Mouse (Mus musculus): ENCODE data around the gene Gpc1.

The Gpc1 gene

GRCm38 (mm10) chr1:92833987-92834706 is 2.7 kb downstream of the Gpc1 start:
- DNase-seq (ENCODE audit: low spot score in 2 of 2): peak; percentile 53 to 75

- peak in 1 of 2 experiments; percentile 28 for DNase-seq (ENCODE audit: low spot score in 2 of 2)
Measured at GRCm38 (mm10) chr1:92837931-92838833, 6.7 kb downstream of the Gpc1 start.

- DNase-seq (ENCODE audit: low spot score in 2 of 2): no peak
Measured at GRCm38 (mm10) chr1:92839211-92839610, 7.8 kb downstream of the Gpc1 start.

GRCm38 (mm10) chr1:92840231-92840890 is 8.9 kb downstream of the Gpc1 start:
- DNase-seq (ENCODE audit: low spot score in 2 of 2): no peak

- no peak for DNase-seq (ENCODE audit: low spot score in 2 of 2)
Measured at GRCm38 (mm10) chr1:92841427-92841826, 10.0 kb downstream of the Gpc1 start.

- DNase-seq (ENCODE audit: low spot score in 2 of 2): no peak
Measured at GRCm38 (mm10) chr1:92845889-92846288, 14.4 kb downstream of the Gpc1 start.

GRCm38 (mm10) chr1:92847873-92848839 is 16.7 kb downstream of the Gpc1 start:
- no peak for DNase-seq (ENCODE audit: low spot score in 2 of 2)

- no peak for DNase-seq (ENCODE audit: low spot score in 2 of 2)
Measured at GRCm38 (mm10) chr1:92849491-92849890, 18.0 kb downstream of the Gpc1 start.

- DNase-seq (ENCODE audit: low spot score in 2 of 2): peak; percentile 14 to 20
Measured at GRCm38 (mm10) chr1:92849938-92850574, 18.6 kb downstream of the Gpc1 start.

GRCm38 (mm10) chr1:92852450-92852849 is 21.0 kb downstream of the Gpc1 start:
- DNase-seq (ENCODE audit: low spot score in 2 of 2): peak; percentile 22 to 36

GRCm38 (mm10) chr1:92861503-92861902 is 30.1 kb downstream of the Gpc1 start:
- no peak for DNase-seq (ENCODE audit: low spot score in 2 of 2)

GRCm38 (mm10) chr1:92863268-92863667 is 31.8 kb downstream of the Gpc1 start:
- DNase-seq (ENCODE audit: low spot score in 2 of 2): no peak

- no peak for DNase-seq (ENCODE audit: low spot score in 2 of 2)
Measured at GRCm38 (mm10) chr1:92866170-92866569, 34.7 kb downstream of the Gpc1 start.

GRCm38 (mm10) chr1:92869985-92870384 is 38.5 kb downstream of the Gpc1 start:
- no peak for DNase-seq (ENCODE audit: low spot score in 2 of 2)

- DNase-seq (ENCODE audit: low spot score in 2 of 2): no peak
Measured at GRCm38 (mm10) chr1:92872666-92873065, 41.2 kb downstream of the Gpc1 start.

GRCm38 (mm10) chr1:92874011-92874410 is 42.6 kb downstream of the Gpc1 start:
- DNase-seq (ENCODE audit: low spot score in 2 of 2): no peak

- DNase-seq (ENCODE audit: low spot score in 2 of 2): no peak
Measured at GRCm38 (mm10) chr1:92875360-92876111, 44.1 kb downstream of the Gpc1 start.

- DNase-seq (ENCODE audit: low spot score in 2 of 2): no peak
Measured at GRCm38 (mm10) chr1:92877431-92877978, 46.1 kb downstream of the Gpc1 start.

- no peak for DNase-seq (ENCODE audit: low spot score in 2 of 2)
Measured at GRCm38 (mm10) chr1:92878066-92878741, 46.8 kb downstream of the Gpc1 start.
